Mouse (Mus musculus): ENCODE data around the gene Rnf121. TPM values are rescaled to one million over a fixed set of nuclear protein-coding genes. Genes with fewer than 3 reads are reported as not detected.
A peak's percentile ranks its signal among the peaks of the same experiment; 100 is the strongest.

Gene Rnf121
- total RNA-seq (2018; cell fraction: chromatin; rRNA removed), result 100 to 1,000 TPM in 2 of 26 experiments, 10 to 100 TPM in 24; 42.5 to 102 (median 78.2) TPM
- total RNA-seq (2018; cell fraction: cytosol; rRNA removed), result 10 to 100 TPM; 15.3 to 32.0 (median 21.3) TPM
- 10 to 100 TPM; 34.1 to 76.9 (median 55.0) TPM for total RNA-seq (2018; cell fraction: nucleus; rRNA removed)
- 17.9 to 24.1 TPM (median 19.6 TPM) in 3 replicates for polyA plus RNA-seq (2018)

- Histone ChIP-seq H3K27ac (peak within 1 kb of the TSS; percentile 78), H3K36me3 (ENCODE audit: inconsistent target) (no peaks in the 10 kb centered on the region), H3K4me3 (ENCODE audit: inconsistent target) (peak within 1 kb of the TSS; percentile 86), H3K79me2 (ENCODE audit: inconsistent target) (peaks cover 57% of the 10 kb centered on the region)
- 2% methylated on average over 56 of the region's 56 CpGs for WGBS (ENCODE audit: missing documents)
Observed at GRCm38 (mm10) chr7:102065046-102065891, at the start of gene Rnf121, which contains the start of the genes Xndc1 and Xntrpc. Gene Rnf121, minus strand, starts transcription at chr7:102065469. Gene Xndc1, plus strand, starts transcription at chr7:102065511. Gene Xntrpc, plus strand, starts transcription at chr7:102065713.

- Histone ChIP-seq H3K79me2 (ENCODE audit: inconsistent target) (no peaks in the 10 kb centered on the region), H3K27ac (no peak overlapping the region), H3K4me3 (ENCODE audit: inconsistent target) (no peak overlapping the region), H3K36me3 (ENCODE audit: inconsistent target) (no peaks in the 10 kb centered on the region)
- 93% methylated on average over 44 of the region's 45 CpGs for WGBS (ENCODE audit: missing documents)
Observed at GRCm38 (mm10) chr7:102113151-102113729, 48.0 kb upstream of the Rnf121 start.

DNA sequence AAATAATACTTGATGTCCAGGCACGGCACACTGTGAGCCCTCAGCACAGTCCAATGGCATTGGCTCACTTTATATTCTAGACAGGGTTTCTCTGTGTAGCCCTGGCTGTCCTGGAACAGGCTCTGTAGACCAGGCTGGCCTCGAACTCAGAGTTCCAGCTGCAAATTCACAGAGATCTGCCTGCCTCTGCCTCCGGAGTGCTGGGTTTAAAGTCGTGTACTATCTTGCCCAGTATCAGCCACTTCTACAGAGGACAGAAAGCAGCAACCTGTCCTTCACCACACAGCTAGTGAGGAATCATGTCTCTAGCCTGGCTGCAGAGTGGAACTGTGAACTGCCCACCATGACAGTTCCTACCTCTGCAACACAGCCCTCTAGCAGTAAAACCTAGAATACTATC, 44.5 kb upstream of the Rnf121 start:
- H3K27ac ChIP-seq, result no peak overlapping the region
- no peak overlapping the region for H3K4me3 ChIP-seq (ENCODE audit: inconsistent target)
- H3K79me2 ChIP-seq (ENCODE audit: inconsistent target), result no peaks in the 10 kb centered on the region
- 88% methylated on average over 4 of the region's 4 CpGs for WGBS (ENCODE audit: missing documents)
- H3K36me3 ChIP-seq (ENCODE audit: inconsistent target), result no peaks in the 10 kb centered on the region

- WGBS (ENCODE audit: missing documents), result 86% methylated on average over 7 of the region's 7 CpGs
- Histone ChIP-seq H3K36me3 (ENCODE audit: inconsistent target) (no peaks in the 10 kb centered on the region), H3K27ac (no peak within 1 kb of the TSS), H3K4me3 (ENCODE audit: inconsistent target) (no peak within 1 kb of the TSS), H3K79me2 (ENCODE audit: inconsistent target) (no peaks in the 10 kb centered on the region)
Observed at GRCm38 (mm10) chr7:102109171-102109570, 43.9 kb upstream of the Rnf121 start, which contains the start of gene Art5. Gene Art5, minus strand, starts transcription at chr7:102109489.

DNA sequence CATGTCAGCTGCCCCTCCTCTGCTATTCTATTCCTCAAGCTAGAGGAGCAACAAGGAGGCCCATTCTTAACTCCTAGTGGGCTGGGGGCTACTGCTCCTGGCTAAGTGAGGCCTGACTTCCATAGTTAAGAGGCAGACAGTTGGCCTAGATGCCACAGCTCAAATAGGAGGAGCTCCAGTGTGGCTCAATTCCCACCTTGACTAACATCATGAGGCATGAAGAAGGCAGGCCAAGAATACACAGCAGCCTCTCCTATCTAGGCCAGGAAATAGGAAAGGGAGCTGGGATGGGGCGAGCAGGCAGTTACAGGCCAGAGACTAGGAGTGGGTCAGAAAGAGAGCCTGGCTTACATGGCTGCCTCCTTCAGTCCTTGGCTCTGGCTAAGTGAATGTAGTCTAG, 42.9 kb upstream of the Rnf121 start:
- Histone ChIP-seq H3K79me2 (ENCODE audit: inconsistent target) (no peaks in the 10 kb centered on the region), H3K36me3 (ENCODE audit: inconsistent target) (no peaks in the 10 kb centered on the region), H3K27ac (no peak overlapping the region), H3K4me3 (ENCODE audit: inconsistent target) (no peak overlapping the region)
- 100% methylated on average over 1 of the region's 1 CpGs for WGBS (ENCODE audit: missing documents)

- H3K36me3 ChIP-seq (ENCODE audit: inconsistent target), result no peaks in the 10 kb centered on the region
- no peak overlapping the region for H3K4me3 ChIP-seq (ENCODE audit: inconsistent target)
- H3K79me2 ChIP-seq (ENCODE audit: inconsistent target), result no peaks in the 10 kb centered on the region
- no peak overlapping the region for H3K27ac ChIP-seq
- WGBS (ENCODE audit: missing documents), result 43% methylated on average over 20 of the region's 23 CpGs
Observed at GRCm38 (mm10) chr7:102106700-102107141, 41.5 kb upstream of the Rnf121 start.

DNA sequence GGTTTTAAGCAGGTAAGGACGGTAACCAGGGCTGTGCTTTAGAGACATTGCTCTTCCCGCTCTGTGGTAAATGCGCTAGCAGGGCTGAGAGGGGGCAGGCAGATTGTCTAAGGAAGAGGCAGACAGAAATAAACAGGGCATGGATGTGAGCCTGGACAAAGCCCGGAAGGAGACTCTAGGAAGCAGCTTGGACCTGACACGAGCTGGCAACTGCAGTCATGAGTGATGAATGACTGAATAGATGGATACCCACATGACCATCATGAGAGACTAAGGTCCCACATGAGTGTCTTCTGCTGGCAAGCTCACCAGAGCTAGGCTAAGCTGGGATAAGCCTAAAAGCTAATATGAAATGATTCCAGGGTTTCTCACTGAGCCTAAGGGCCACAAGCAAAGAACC, 38.9 kb upstream of the Rnf121 start:
- WGBS (ENCODE audit: missing documents), result 80% methylated on average over 5 of the region's 5 CpGs
- no peaks in the 10 kb centered on the region for H3K79me2 ChIP-seq (ENCODE audit: inconsistent target)
- no peak overlapping the region for H3K27ac ChIP-seq
- H3K36me3 ChIP-seq (ENCODE audit: inconsistent target), result no peaks in the 10 kb centered on the region
- H3K4me3 ChIP-seq (ENCODE audit: inconsistent target), result no peak overlapping the region

GRCm38 (mm10) chr7:102103555-102103954, 38.3 kb upstream of the Rnf121 start:
- 81% methylated on average over 2 of the region's 2 CpGs for WGBS (ENCODE audit: missing documents)
- H3K27ac ChIP-seq, result no peak overlapping the region
- no peaks in the 10 kb centered on the region for H3K79me2 ChIP-seq (ENCODE audit: inconsistent target)
- no peaks in the 10 kb centered on the region for H3K36me3 ChIP-seq (ENCODE audit: inconsistent target)
- no peak overlapping the region for H3K4me3 ChIP-seq (ENCODE audit: inconsistent target)

DNA sequence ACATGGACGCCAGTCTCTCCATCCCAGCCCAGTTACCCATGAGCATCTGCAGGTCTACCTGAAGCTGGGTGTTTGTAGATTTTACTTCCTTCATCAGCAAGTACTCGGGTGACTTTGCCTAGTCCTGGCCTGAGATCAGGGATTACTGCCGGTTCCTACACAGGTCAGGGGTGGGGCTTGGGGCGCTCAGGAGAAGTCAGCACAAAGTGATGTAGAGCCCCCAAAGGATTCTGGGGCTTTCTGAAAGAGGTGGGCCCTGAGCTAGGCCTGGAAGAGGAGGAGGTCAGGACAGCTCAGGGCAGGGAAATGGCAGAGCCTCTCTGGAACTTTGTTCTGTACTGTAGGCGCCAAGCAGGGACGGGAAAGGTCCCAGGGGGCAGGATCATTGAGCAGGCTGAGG, 37.4 kb upstream of the Rnf121 start:
- 80% methylated on average over 6 of the region's 6 CpGs for WGBS (ENCODE audit: missing documents)
- no peak overlapping the region for H3K4me3 ChIP-seq (ENCODE audit: inconsistent target)
- no peaks in the 10 kb centered on the region for H3K36me3 ChIP-seq (ENCODE audit: inconsistent target)
- no peaks in the 10 kb centered on the region for H3K79me2 ChIP-seq (ENCODE audit: inconsistent target)
- no peak overlapping the region for H3K27ac ChIP-seq

DNA sequence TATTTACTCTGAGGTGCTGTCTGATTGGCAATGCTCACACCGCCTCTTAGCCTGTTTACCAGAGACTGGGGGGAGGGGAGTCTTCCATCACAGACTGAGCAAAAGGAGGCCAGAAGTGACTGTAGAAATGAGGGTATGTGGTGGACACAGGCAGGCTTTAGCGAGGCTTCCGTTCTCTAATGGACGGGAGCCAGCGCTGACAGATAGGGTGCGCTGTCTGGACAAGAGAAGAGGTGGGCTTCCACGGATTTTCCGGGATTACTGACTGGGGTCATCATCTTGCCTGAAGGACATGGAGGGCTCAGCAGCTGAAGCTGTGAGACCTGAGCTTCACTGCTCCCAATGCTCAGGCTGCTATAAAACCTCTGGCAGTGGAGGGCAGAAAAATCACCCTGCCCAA, 37.0 kb upstream of the Rnf121 start:
- no peak overlapping the region for H3K4me3 ChIP-seq (ENCODE audit: inconsistent target)
- no peaks in the 10 kb centered on the region for H3K36me3 ChIP-seq (ENCODE audit: inconsistent target)
- H3K79me2 ChIP-seq (ENCODE audit: inconsistent target), result no peaks in the 10 kb centered on the region
- H3K27ac ChIP-seq, result no peak overlapping the region
- 86% methylated on average over 8 of the region's 8 CpGs for WGBS (ENCODE audit: missing documents)

DNA sequence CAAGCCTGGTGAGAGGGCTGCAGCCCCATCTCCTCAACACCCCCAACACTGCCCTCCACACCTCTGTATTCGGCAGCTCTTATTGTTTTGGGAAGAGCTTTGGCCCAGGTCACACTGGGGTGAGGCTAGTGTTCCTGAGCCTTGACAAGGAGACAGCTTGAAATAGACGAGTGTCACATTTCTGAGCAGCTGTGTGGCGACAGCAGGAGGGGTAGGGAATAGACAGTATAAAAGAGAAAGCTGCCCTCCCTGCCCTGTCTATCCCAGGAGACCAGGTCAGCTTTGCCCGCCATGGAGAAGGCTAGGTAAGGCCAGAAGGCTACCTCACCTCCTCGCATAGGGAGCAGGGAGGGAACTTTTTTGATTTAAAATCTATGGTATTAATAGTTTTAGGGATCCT, 36.2 kb upstream of the Rnf121 start, which contains the start of gene Art1:
Art1 (plus strand) TSS at position 257 of the 400 bp plus-strand sequence.
- Histone ChIP-seq H3K27ac (no peak within 1 kb of the TSS), H3K36me3 (ENCODE audit: inconsistent target) (no peaks in the 10 kb centered on the region), H3K79me2 (ENCODE audit: inconsistent target) (no peaks in the 10 kb centered on the region), H3K4me3 (ENCODE audit: inconsistent target) (no peak within 1 kb of the TSS)
- WGBS (ENCODE audit: missing documents), result 86% methylated on average over 5 of the region's 5 CpGs

GRCm38 (mm10) chr7:102100868-102101267, 35.6 kb upstream of the Rnf121 start:
- Histone ChIP-seq H3K27ac (no peak overlapping the region), H3K36me3 (ENCODE audit: inconsistent target) (no peaks in the 10 kb centered on the region), H3K4me3 (ENCODE audit: inconsistent target) (no peak overlapping the region), H3K79me2 (ENCODE audit: inconsistent target) (no peaks in the 10 kb centered on the region)
- WGBS (ENCODE audit: missing documents), result 89% methylated on average over 4 of the region's 5 CpGs

DNA sequence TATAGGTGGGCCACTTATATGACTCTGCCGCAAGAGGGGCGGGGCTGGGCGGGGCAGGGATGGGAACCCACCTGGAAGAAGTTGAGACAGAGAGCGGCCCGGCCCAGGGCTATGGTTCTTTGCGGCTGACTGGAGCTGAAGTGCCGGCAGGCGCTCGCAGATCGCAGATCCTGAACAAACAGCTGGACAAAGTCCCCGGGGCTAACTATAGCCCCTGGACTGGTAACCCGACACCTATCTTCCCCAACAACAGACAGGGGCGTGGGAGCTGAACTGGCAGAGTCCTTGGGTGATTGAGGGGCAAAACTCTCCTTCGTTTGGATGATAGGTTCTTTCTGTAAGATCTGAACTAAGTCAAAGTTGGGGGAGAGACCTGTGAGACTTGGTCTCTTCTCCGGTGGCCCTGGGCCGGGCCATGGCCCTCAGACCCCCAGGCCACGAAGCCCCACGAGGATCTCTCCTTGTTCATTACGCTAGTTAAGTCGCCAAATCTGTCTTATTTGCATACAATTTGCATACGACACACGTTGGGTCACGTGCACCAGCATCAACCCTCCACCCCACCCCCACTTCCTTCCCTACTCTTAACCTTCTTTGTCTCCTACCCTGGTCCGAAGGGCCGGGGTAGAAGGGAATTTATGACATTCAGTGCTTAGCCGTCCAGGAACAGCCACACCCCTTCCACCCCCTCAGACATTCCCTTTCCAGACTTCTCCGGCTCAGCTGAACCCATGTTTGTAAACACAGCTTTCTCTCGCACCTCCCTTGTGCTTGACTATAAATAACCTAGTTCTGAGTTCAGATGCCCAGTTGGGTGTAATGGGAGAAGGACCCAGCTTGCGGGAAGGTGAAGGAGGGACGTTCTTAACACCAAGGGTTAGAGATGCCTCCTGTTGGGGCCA, 34.7 kb upstream of the Rnf121 start:
- Histone ChIP-seq H3K4me3 (ENCODE audit: inconsistent target) (no peak overlapping the region), H3K79me2 (ENCODE audit: inconsistent target) (no peaks in the 10 kb centered on the region), H3K27ac (no peak overlapping the region), H3K36me3 (ENCODE audit: inconsistent target) (no peaks in the 10 kb centered on the region)
- 20% methylated on average over 30 of the region's 30 CpGs for WGBS (ENCODE audit: missing documents)

DNA sequence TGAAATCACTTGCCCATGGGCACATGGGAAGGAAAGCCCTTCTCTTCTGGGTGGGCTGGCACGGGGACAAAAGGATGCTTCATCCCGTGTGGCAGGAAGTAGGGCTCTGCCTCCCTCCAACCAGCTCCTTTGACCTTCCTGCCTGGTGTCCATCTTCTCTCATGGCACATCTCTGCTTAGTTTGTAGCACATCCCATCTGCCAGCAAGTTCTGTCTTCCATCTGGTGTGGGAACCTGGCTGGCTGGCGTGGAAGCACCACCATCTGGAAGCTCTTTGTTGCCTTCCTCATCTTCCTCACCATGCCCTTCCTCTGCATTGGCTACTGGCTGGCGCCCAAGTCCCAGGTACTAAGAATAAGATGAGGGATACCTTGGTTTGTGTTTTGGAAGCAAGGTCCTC, 22.1 kb upstream of the Rnf121 start:
- Histone ChIP-seq H3K27ac (no peak overlapping the region), H3K36me3 (ENCODE audit: inconsistent target) (no peaks in the 10 kb centered on the region; the same call in 1 of the 2 replicates), H3K79me2 (ENCODE audit: inconsistent target) (no peaks in the 10 kb centered on the region), H3K4me3 (ENCODE audit: inconsistent target) (no peak overlapping the region)
- whole genome bisulfite sequencing (ENCODE audit: missing documents), result 81% methylated on average over 4 of the region's 4 CpGs
